Mouse (Mus musculus): ENCODE results near the gene Ybx3.

- TF ChIP-seq CTCF (IDR thresholded peaks at IDR 0.05; ENCODE audit: control insufficient read depth, insufficient read depth, low read length) (no peak), POLR2A (IDR thresholded peaks at IDR 0.05; ENCODE audit: borderline replicate concordance, control insufficient read depth, low read depth, low read length) (no peak)
These were observed 23.0 kb upstream of the Ybx3 start for GRCm38 (mm10) chr6:131411116-131411843.
